Mouse (Mus musculus) adrenal gland, postnatal 25 days (tissue): ENCODE measurements around the gene Pi16. TPM values are rescaled to one million over a fixed set of nuclear protein-coding genes. Genes with fewer than 3 reads are reported as not detected.
"Not testable (repeated sequence)": the region's sequence is repeated elsewhere in the genome, so short reads cannot be mapped to it uniquely, and the experiment has no call there.

ENCODE experiments used
- DNase-seq: peaks from one replicate; pipeline ENCODE4 v3.0.0; 2021; ENCODE audit warnings: mixed read lengths
- long read RNA-seq: library from polyadenylated mRNA; stranded (forward); transcript quantifications from one replicate; pipeline ENCODE4 v2.0.0, GENCODE M21; 2021
- total RNA-seq: library from RNA; stranded (reverse); gene quantifications from 2 replicates; pipeline ENCODE4 v1.2.3, GENCODE M21; 2021

Pi16 gene
- 9.5 and 13.2 TPM in 2 replicates for total RNA-seq
- long read RNA-seq, transcript Pi16-202 (7 exons, 3,994 nt): major isoform, 6 of 7 reads
- long read RNA-seq, partial matches to known transcripts: 1 of 7 reads
- long read RNA-seq, other reads (novel, unspliced or antisense): 0 of 7 reads

DNA sequence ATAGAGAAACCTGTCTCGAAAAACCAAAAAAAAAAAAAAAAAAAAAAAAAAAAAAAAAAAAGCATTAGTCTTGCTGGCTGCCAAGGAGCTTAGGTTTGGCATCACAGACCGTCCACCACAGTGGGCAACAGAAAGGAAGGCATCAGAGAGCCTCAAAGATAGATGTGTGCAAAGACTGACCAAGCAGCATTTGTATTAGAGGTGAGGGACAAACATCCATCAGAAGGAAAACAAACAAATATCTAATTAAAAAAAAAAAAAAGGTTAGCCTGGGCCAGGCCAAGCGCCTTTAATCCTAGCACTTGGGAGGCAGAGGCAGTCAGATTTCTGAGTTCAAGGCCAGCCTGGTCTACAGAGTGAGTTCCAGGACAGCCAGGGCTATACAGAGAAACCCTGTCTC lies at the start of gene Pi16:
Gene Pi16, plus strand, starts transcription at position 301 of the 400 bp plus-strand sequence.
- not testable (repeated sequence) for DNase-seq

DNA sequence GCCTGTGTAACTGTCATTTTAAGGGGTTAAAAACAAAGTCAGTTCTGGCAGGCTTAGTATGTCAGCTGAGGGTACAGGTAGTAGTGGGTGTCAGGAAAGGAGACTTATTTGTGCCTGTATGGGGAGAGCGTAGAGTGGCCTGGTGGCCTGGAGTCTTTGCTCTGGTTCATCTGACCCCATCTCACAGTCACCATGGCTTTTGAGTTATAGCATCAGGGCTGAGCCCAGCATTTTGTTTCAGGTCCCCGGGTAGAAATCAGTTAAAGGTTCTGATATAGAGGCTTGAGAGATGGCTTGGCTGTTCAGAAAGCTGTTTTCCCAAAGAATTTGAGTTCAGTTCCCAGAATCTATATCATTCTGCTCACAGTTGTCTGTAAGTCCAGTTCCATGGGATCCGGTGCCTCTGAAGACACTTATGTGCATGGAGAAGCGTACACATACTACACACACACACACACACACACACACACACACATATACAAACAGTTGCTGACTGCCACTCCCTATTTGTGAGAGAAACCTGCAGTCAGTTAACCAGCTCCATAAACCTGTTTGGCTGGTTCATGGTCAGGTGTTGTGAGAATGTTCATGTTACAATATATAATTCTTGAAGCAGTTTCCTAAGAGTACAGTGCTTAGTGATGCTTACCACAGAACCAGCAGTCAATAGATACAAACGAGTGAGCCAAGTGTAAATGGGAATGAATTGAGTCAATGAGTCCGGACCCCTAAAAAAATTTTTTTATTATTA lies 49.4 kb upstream of the Pi16 start:
- DNase-seq: no peak

DNA sequence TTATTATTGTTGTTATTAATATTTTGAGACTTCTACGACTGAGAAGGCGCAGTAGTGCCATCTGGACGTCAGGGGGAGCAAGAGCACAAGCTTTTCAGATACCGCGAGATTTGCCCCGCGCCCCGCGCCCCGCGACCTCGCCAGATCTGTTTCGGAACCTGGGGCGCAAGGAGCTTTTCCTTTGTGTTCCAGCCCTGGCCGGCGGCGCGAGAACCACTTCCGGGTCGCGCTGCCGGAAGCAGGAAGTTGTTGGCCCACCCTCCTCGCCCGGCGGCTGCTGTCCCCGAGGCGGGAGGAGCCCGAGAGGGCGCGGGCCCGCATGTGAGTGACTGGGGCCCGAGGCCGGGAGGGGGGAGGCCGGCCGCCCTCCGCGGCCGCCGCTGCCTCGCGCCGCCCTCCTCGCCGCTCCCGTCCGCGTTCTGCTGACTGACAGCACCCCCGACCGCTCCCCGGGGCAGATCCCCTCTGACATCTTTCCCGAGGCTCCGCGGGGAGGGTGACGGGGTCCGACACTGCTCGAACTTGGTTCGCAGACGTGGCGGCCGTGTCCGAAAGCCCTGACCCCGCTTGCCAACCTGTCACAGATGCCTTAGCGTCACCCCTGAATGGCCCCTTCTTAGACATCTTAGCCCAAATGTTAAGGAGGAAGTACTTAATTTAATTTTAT lies 48.7 kb upstream of the Pi16 start, which contains the start of gene BC004004:
Gene BC004004, plus strand, starts transcription at position 107 of the 667 bp plus-strand sequence.
- DNase-seq: peak; percentile 96

DNA sequence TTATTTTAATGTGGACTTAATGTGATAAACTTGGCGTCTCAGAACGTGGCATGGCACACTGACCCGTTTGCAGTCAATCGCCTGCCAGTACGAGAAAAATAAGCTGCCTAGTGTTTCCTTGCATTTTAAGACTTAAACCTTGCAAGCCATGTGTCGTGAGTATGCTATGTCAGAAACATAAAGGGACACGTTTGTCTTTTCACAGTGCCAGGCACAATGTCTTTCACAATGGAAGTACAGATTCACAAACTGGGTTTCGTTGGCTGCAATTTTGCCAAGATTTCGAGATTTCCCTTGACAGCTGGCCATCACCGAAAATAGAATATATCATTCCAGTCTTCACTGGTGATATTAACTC lies 48.2 kb upstream of the Pi16 start:
- DNase-seq: no peak

DNA sequence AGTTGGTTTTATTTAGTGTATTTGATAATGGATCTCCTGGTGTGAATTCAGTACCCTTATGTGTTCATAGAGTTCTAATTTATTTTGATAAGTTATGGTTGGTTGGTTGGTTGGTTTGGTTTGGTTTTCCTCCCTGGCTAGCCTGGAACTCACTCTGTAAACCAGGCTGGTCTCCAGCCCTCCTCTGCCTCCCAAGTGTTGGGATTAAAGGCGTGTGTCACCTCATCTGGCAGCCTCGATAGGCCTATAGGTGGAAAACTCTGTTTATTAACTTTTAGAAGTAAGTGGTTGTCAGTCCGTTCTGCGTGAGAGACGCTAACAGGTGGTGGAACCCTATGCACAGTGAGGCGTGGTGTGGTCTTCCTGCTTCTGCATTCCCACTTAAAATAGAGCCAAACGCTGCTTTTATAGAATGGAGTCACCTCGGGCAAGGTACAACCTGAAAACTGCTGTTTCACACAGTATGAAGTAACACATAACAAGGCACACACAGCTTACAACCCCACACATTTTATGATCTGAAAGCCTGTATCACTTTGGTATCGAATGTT lies 47.3 kb upstream of the Pi16 start:
- no peak for DNase-seq

DNA sequence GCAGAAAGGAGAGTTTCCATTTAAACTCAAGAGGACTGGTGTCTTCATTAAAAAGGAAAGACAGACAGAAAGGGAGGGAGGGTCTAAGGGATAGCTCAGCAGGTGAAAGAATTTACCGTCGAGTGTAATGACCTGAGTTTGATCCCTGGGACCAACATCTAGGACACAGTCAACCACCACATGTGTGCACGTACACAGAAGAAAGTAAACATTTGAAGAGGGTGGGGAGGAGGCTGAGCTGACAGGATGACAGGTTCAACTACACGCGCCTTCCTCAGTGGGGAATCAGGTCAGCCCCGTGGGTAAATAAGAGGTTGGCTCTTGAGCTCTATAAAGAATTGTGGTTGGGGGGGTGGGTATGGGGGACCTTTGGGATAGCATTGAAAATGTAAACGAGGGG lies 44.3 kb upstream of the Pi16 start:
- no peak for DNase-seq

DNA sequence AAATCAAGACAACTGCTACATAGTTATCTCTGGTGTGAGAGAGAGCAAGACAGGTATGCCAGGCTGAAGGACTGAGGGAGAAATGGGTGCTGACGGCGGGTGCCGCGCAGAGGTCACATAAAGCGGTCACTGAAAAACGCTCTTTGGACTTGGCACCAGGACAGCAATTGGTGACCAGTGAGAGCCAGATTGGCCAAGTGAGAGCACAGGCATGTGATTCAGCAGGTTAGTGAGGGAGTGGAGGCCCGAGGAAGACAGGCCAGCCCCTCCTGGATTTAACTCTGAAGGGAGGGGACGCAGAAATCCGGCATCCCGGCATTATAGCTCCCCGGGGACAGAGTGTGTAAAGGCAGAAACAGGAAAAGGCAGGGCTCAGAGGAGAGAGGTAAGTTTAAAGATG lies 43.6 kb upstream of the Pi16 start:
- no peak for DNase-seq

DNA sequence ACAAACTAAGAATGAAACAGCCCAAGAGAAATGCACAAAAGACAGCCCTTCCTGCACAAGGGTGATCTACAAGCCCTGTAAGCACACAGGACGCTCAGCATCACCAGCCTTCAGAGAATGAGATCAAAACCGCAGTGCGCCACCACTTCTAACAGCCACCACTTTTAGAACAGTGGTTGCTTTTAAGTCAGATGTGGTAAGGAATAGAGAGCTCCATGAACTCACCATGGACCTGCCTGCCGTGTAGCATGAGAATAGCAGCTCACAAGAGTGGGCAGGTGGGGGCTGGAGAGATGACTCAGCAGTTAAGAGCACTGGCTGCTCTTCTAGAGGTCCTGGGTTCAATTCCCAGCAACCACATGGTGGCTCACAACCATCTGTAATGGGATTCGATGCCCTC lies 37.1 kb upstream of the Pi16 start:
- DNase-seq: no peak

DNA sequence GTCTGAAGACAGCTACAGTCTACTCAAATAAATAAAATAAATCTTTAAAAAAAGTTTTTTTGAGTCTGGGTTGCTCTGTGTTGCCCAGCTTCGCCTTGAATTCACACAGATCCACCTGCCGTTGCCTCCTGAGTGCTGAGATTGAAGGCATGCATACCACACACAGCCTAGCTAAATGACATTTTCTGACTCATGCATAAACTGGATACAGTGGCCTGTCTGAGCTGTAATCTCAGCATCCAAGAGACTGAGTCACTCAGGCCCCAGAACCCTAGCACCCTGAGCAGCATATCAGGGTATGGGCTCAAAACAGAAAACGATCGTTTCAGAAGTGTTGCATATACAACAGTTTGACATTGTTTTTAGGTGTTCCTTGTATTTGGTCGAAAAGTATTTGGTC lies 35.9 kb upstream of the Pi16 start:
- DNase-seq: no peak

DNA sequence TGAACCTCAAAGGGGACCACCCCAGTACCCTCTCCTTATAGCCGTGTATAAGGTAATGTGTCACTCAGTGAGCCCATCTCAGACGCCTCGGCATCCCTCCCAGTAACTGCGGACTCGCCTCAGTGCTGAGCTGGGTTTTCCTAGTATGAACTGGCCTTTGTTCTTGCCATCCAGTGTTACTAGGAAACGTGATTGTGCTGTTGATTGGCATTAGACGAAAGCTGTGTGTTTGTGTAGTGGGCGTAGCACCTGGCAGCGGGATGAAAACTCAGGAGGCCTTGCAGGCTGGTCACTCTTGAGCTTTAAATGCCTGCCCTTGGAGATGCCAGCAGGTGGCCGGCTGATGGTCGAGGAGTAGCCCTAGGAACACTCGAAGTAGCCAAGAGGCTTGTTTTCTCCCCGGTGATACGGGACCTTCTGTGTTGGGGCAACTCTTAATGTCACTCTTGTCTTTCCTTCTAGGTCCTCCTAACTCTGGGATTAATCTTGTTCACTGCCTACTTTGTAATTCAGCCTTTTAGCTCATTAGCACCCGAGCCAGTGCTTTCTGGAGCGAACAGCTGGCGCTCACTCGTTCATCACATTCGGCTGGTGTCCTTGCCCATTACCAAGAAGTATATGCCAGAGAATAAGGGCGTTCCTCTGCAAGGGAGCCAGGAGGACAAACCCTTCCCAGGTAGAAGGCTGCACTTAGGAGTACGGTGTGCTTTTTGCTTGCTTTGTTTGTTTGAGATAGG lies 35.1 kb upstream of the Pi16 start:
- no peak for DNase-seq

DNA sequence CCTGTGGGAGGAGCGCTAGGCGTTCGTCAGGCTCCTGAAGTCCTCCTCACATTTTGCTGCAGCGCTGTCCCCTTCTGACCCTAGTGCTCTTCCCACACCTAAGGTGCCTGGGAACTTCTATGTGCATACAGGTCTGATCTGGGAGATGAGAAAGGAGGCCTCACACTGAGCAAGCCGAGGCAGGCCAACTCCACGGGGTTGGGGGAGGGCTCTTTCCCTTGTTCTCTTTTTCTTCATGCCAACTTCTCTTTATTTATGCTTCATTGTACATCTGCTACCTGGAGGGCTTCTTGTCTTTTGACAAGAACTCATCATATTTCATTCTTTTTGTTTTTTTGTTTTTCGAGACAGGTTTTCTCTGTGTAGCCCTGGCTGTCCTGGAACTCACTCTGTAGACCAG lies 25.7 kb upstream of the Pi16 start:
- DNase-seq: no peak

DNA sequence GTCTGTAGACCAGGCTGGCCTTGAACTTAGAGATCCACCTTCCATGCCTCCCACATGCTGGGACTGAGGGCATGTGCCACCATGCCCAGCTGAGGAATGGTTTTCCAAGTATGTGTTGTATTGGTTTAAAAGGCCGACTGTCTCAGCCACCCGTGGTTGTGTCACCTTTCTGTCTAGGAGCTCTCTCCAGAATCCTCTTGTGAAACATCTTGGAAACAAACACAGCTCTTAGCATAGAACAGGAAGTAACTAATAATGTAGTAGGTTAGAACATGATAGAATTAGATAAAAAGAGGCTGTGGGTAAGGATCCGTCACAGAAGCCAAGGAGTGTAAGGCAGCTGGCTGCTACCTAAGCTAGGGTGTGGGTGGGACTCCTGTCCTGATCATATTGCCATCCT lies 24.5 kb upstream of the Pi16 start:
- no peak for DNase-seq

DNA sequence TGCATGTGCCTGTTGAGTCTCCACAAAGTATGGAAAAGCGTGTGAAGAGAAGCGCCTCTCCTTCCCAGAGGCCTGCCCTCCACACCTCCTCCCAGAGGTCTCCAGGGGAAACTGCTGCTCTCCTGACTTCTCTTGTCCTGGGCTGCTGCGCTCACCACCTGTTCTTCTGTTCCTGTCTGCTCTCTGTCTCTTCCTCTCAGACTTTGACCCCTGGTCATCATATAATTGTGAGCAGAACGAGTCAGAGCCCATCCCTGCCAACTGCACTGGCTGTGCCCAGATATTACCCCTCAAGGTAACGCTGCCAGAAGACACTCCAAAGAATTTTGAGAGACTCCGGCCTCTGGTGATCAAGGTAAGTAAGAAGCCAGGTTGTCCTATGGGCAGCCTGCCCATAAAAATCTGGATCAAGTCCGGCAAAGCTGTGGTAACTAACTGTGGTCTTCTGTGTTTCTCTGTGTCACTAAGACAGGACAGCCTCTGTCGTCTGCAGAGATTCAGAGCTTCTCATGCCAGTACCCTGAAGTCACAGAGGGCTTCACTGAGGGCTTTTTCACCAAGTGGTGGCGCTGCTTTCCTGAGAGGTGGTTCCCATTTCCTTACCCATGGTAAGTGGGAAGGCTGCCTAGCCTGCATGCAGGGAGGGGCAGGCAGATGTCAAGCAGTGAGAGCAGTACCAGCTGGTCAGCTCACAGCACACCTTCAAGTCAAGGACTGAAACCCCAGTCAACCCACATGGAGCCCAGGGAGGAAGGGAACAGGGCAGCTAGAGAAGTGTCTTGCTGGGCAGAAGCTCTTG lies 23.5 kb upstream of the Pi16 start:
- DNase-seq: no peak

DNA sequence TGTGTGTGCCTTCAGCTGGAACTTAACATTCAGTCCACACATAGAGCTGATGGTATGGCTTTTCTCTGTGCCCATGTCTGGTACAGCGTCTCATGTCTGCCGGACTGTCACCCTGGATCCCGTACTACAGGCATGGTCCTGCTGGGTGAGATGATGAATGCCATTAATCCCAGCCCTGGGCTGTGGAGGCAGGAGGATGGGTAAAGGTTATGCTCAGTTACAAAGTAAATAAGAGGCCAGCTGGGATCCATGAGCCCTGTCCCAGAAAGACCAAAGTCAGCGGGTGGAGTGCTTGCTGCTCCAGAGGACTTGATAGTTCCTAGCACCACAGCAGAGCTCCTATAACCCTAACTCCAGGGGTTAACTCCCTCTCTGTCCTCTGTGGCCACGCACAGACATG lies 21.6 kb upstream of the Pi16 start:
- DNase-seq: no peak

DNA sequence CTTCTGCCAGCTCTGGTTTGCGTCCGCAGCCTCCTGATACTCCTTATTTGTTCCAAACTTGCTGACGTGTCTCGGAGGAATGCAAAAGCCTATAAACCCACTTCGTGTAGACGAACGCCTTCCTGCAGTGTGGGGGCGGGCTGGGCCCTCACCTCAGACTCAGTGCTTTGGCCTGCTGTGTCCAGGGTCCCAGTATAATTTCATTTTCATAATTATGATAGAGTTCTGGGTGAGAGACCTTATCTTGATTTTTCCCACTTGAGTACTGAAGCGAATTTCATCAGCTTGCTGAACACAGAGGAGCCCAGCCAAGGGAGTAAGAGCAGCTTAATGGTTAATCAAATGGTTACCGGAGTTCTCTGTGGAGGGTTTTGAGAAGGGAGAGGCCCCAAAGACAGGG lies 20.2 kb upstream of the Pi16 start:
- DNase-seq: no peak

DNA sequence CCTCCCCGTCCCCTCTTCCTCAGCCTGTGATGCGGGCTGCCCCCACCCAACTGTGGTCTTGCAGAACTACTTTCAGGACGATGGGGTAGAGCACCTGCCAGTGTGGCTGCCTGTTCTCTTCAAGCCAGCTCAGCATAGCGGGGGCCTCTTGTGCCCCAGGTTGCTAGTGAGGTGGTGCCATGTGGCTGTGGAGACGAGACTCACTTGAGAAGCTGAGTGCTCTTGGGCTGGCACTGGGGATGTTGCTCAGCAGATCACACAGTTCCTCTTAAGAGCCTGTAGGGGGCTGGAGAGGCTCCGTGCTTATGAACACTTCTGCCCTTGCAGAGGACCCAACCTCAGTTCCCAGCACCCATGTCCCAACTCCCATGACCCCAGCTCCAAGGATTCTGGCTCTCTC lies 19.7 kb upstream of the Pi16 start:
- DNase-seq: no peak

DNA sequence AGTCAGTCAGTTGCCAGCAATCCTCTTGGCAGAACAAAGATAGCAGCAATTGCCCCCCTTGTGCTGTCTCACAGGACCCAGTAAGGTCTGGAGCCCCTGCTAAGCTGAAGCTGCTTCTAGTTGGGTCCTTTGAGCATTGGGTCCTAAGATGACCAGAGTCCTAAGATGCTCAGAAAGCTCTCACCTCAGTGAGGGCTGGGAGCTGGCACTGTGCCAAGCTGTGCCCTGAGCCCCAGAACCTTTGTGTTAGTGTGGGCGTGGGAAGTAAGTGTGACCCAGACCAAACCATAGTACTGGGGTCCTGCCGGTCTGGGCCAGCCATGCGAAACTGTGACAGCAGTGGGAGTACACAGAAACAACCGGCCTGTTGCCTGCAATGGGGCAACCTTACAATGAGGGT lies 18.2 kb upstream of the Pi16 start:
- DNase-seq: no peak

DNA sequence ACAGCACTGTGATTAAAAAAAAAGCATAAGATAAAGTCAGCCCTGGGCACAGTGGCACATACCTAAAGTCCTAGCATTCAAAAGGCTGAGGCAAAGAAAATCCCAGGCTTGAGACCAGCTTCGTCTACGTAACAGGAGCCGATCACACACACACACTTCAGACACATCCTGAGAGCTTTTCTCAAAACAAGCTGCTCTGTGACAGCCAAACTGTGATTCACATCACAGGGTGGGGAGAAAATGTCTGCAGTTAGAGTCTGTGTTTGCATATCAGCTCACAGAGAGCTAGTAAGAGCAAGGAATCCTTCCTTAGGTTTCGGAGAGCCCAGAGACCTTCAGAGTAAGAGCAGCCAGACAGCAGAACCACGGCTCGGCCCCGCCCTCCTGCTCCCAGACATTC lies 16.6 kb upstream of the Pi16 start:
- no peak for DNase-seq

DNA sequence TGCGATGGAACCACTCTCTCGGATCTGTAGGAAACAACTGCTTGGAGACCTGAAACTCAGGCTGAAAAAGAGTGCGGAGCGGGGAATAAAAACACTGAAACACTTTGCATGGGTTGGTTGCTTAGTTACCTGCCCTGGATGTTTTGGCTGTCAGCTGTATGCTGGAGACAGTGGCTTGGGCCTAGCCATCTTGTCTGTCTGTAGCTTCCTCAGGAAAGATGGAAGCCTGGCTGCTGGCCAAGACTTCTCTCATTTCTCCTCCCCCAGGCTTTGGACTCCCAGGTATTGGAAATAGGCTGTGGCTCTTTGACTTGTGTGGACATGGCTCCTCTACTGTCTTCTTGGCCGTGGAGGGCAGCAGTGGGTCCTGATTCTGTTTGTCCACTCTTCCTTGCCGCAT lies 16.1 kb upstream of the Pi16 start:
- no peak for DNase-seq

DNA sequence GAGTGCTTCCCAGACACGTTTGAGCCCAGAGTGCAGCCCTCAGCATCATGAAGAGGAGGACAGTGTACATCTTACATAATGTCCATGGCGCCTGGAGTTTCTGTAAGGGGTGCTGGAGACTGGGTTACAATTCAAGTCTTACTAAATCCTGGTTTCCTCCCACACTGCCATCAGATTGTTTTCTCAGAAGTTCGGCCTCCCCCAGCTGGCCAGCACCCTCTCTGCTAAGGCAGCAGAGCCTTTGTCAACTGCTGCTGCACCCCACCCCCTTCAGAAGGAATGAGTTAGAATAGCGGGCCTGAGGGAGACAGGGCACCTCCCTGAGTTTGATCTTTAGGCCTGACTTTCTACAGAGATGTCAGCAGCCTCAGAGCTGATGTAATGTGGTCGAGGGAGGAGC lies 15.3 kb upstream of the Pi16 start:
- no peak for DNase-seq

DNA sequence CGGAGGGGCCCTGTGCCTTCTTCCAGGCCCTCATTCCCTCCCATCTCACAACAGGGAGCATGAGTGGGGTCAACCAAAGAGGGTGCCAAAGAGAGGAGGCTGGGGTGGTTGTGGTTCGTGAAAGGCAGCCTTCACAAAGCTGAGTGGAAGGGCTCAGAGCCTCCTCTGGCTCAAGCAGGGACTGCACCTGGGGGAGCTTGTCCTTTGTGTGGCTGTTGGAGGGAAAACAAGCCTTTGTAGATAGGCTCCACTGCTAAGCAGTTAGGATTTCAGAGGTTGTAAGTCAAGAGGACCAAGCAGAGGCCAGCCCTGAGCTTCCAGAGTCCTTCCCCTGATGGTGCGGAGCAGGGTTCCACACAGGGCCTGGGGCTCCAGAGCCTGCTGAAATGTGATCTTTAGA lies 14.4 kb upstream of the Pi16 start:
- DNase-seq: no peak

DNA sequence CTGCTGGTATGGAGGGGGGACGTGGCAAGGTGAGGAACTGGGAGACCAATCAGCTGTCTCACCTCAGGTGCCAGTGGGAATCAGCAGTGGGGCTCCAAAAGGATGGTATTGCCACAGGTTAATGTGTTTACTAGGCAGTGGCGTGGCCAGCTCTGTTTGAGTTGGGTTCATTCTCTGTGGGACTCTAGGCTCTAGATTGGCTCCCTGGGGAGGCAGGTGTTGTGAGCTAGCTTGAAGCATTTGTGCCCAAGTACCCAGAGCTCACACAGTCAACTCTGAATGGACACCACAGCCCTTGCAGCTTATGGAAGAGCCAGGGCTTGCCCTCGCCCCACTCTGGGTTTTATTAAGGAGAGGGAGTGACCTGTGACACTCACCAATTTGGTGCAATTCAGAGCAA lies 13.6 kb upstream of the Pi16 start:
- no peak for DNase-seq
